Mouse (Mus musculus): ENCODE data around the gene Wdr4. TPM values are rescaled to one million over a fixed set of nuclear protein-coding genes. Genes with fewer than 3 reads are reported as not detected.

Gene Wdr4
- polyA plus RNA-seq, 1 experiment from 2014 or later = 39.9 TPM

- no peaks in the 10 kb centered on the region for H3K9me3 ChIP-seq
- peaks cover 1% of the 10 kb centered on the region; the same call in 1 of the 2 replicates for H3K4me1 ChIP-seq
- no peaks in the 10 kb centered on the region for H3K27me3 ChIP-seq
- ATAC-seq (ENCODE audit: borderline replicate concordance, extremely low read depth, low FRiP score, low TSS enrichment) = no peak
- WGBS = 90% methylated on average over 7 of the region's 7 CpGs
- no peak overlapping the region for H3K4me2 ChIP-seq
- H3K27ac ChIP-seq = no peak overlapping the region
- H3K4me3 ChIP-seq = no peak overlapping the region
- no peak overlapping the region for H3K9ac ChIP-seq
- peaks cover 70% of the 10 kb centered on the region for H3K36me3 ChIP-seq
These were observed 13.5 kb downstream of the Wdr4 start for GRCm38 (mm10) chr17:31506282-31506681.

GRCm38 (mm10) chr17:31505013-31505412 is 14.8 kb downstream of the Wdr4 start:
- 88% methylated on average over 5 of the region's 5 CpGs for WGBS
- Histone ChIP-seq H3K9me3 (no peaks in the 10 kb centered on the region), H3K4me1 (no peaks in the 10 kb centered on the region), H3K27me3 (no peaks in the 10 kb centered on the region), H3K4me3 (no peak overlapping the region), H3K36me3 (peaks cover 79% of the 10 kb centered on the region), H3K27ac (no peak overlapping the region), H3K4me2 (no peak overlapping the region), H3K9ac (no peak overlapping the region)
- ATAC-seq (ENCODE audit: borderline replicate concordance, extremely low read depth, low FRiP score, low TSS enrichment) = no peak

- Histone ChIP-seq H3K27me3 (no peaks in the 10 kb centered on the region), H3K27ac (no peak overlapping the region), H3K4me3 (no peak overlapping the region), H3K36me3 (peaks cover 79% of the 10 kb centered on the region), H3K9ac (no peak overlapping the region), H3K4me1 (no peaks in the 10 kb centered on the region), H3K9me3 (no peaks in the 10 kb centered on the region), H3K4me2 (no peak overlapping the region)
- 81% methylated on average over 2 of the region's 2 CpGs for WGBS
- no peak for ATAC-seq (ENCODE audit: borderline replicate concordance, extremely low read depth, low FRiP score, low TSS enrichment)
These were observed 15.8 kb downstream of the Wdr4 start for GRCm38 (mm10) chr17:31503936-31504335.

GRCm38 (mm10) chr17:31503337-31503736 is 16.4 kb downstream of the Wdr4 start:
- H3K9me3 ChIP-seq = no peaks in the 10 kb centered on the region

GRCm38 (mm10) chr17:31502261-31502927 is 17.4 kb downstream of the Wdr4 start:
- H3K4me2 ChIP-seq = no peak overlapping the region
- WGBS = 84% methylated on average over 12 of the region's 12 CpGs
- H3K36me3 ChIP-seq = peaks cover 87% of the 10 kb centered on the region
- H3K9ac ChIP-seq = no peak overlapping the region
- H3K27me3 ChIP-seq = no peaks in the 10 kb centered on the region
- no peaks in the 10 kb centered on the region for H3K4me1 ChIP-seq
- no peak overlapping the region for H3K4me3 ChIP-seq
- ATAC-seq (ENCODE audit: borderline replicate concordance, extremely low read depth, low FRiP score, low TSS enrichment) = no peak
- H3K9me3 ChIP-seq = no peaks in the 10 kb centered on the region
- H3K27ac ChIP-seq = no peak overlapping the region

More at GRCm38 (mm10) chr17:31503337-31503736, 16.4 kb downstream of the Wdr4 start:
- Histone ChIP-seq H3K4me2 (no peak overlapping the region), H3K9ac (no peak overlapping the region), H3K4me1 (no peaks in the 10 kb centered on the region), H3K36me3 (peaks cover 85% of the 10 kb centered on the region), H3K27ac (no peak overlapping the region), H3K27me3 (no peaks in the 10 kb centered on the region), H3K4me3 (no peak overlapping the region)
- ATAC-seq (ENCODE audit: borderline replicate concordance, extremely low read depth, low FRiP score, low TSS enrichment) = no peak
- 92% methylated on average over 12 of the region's 12 CpGs for WGBS

- H3K9me3 ChIP-seq = no peaks in the 10 kb centered on the region
- no peak for ATAC-seq (ENCODE audit: borderline replicate concordance, extremely low read depth, low FRiP score, low TSS enrichment)
- peaks cover 87% of the 10 kb centered on the region for H3K36me3 ChIP-seq
- no peaks in the 10 kb centered on the region for H3K27me3 ChIP-seq
- H3K4me2 ChIP-seq = no peak overlapping the region
- no peak overlapping the region for H3K27ac ChIP-seq
- no peak overlapping the region for H3K9ac ChIP-seq
- no peak overlapping the region for H3K4me3 ChIP-seq
- 85% methylated on average over 3 of the region's 3 CpGs for WGBS
- H3K4me1 ChIP-seq = no peaks in the 10 kb centered on the region
These were observed 18.9 kb downstream of the Wdr4 start for GRCm38 (mm10) chr17:31500908-31501307.

GRCm38 (mm10) chr17:31500416-31500815 is 19.4 kb downstream of the Wdr4 start:
- Histone ChIP-seq H3K27ac (no peak overlapping the region), H3K9ac (no peak overlapping the region), H3K27me3 (no peaks in the 10 kb centered on the region), H3K9me3 (no peaks in the 10 kb centered on the region), H3K4me1 (no peaks in the 10 kb centered on the region), H3K4me2 (no peak overlapping the region), H3K4me3 (no peak overlapping the region), H3K36me3 (peaks cover 88% of the 10 kb centered on the region)
- no peak for ATAC-seq (ENCODE audit: borderline replicate concordance, extremely low read depth, low FRiP score, low TSS enrichment)
- WGBS = 89% methylated on average over 8 of the region's 8 CpGs

- Histone ChIP-seq H3K4me2 (no peak overlapping the region), H3K9me3 (no peaks in the 10 kb centered on the region), H3K27ac (no peak overlapping the region), H3K4me3 (no peak overlapping the region), H3K36me3 (peaks cover 85% of the 10 kb centered on the region), H3K27me3 (no peaks in the 10 kb centered on the region), H3K9ac (no peak overlapping the region), H3K4me1 (no peaks in the 10 kb centered on the region)
- WGBS = 95% methylated on average over 12 of the region's 12 CpGs
- ATAC-seq (ENCODE audit: borderline replicate concordance, extremely low read depth, low FRiP score, low TSS enrichment) = no peak
These were observed 20.1 kb downstream of the Wdr4 start for GRCm38 (mm10) chr17:31499725-31500124.

- WGBS = 79% methylated on average over 6 of the region's 6 CpGs
- Histone ChIP-seq H3K4me1 (no peaks in the 10 kb centered on the region), H3K27me3 (no peaks in the 10 kb centered on the region), H3K9me3 (no peaks in the 10 kb centered on the region), H3K27ac (no peak overlapping the region), H3K4me3 (no peak overlapping the region), H3K36me3 (peaks cover 69% of the 10 kb centered on the region), H3K4me2 (no peak overlapping the region), H3K9ac (no peak overlapping the region)
- ATAC-seq (ENCODE audit: borderline replicate concordance, extremely low read depth, low FRiP score, low TSS enrichment) = no peak
These were observed 22.1 kb downstream of the Wdr4 start for GRCm38 (mm10) chr17:31497726-31498125.

GRCm38 (mm10) chr17:31494989-31495388 is 24.8 kb downstream of the Wdr4 start:
- H3K36me3 ChIP-seq = peaks cover 47% of the 10 kb centered on the region
- WGBS = 83% methylated on average over 1 of the region's 1 CpGs
- H3K9ac ChIP-seq = no peak overlapping the region
- H3K4me3 ChIP-seq = no peak overlapping the region
- ATAC-seq (ENCODE audit: borderline replicate concordance, extremely low read depth, low FRiP score, low TSS enrichment) = no peak
- no peak overlapping the region for H3K27ac ChIP-seq
- no peak overlapping the region for H3K4me2 ChIP-seq
- no peaks in the 10 kb centered on the region for H3K27me3 ChIP-seq
- no peaks in the 10 kb centered on the region for H3K9me3 ChIP-seq
- H3K4me1 ChIP-seq = no peaks in the 10 kb centered on the region

- ATAC-seq (ENCODE audit: borderline replicate concordance, extremely low read depth, low FRiP score, low TSS enrichment) = no peak
- H3K9ac ChIP-seq = no peak overlapping the region
- 0% methylated on average over 2 of the region's 2 CpGs for WGBS
These were observed 27.4 kb downstream of the Wdr4 start for GRCm38 (mm10) chr17:31492416-31492815.

GRCm38 (mm10) chr17:31491355-31491754 is 28.4 kb downstream of the Wdr4 start:
- Histone ChIP-seq H3K9me3 (no peaks in the 10 kb centered on the region), H3K4me1 (no peaks in the 10 kb centered on the region), H3K27me3 (no peaks in the 10 kb centered on the region), H3K9ac (no peak overlapping the region), H3K4me3 (no peak overlapping the region), H3K4me2 (no peak overlapping the region), H3K27ac (no peak overlapping the region), H3K36me3 (peaks cover 13% of the 10 kb centered on the region)
- ATAC-seq (ENCODE audit: borderline replicate concordance, extremely low read depth, low FRiP score, low TSS enrichment) = no peak

More at GRCm38 (mm10) chr17:31492416-31492815, 27.4 kb downstream of the Wdr4 start:
- H3K4me1 ChIP-seq = no peaks in the 10 kb centered on the region
- H3K27me3 ChIP-seq = no peaks in the 10 kb centered on the region
- no peak overlapping the region for H3K4me2 ChIP-seq
- H3K9me3 ChIP-seq = no peaks in the 10 kb centered on the region
- no peak overlapping the region for H3K4me3 ChIP-seq
- H3K36me3 ChIP-seq = peaks cover 21% of the 10 kb centered on the region
- H3K27ac ChIP-seq = no peak overlapping the region

Data from lung, embryonic 15.5 days (tissue).